Mouse (Mus musculus): Measurements from ENCODE around the gene Dcaf11.

The Dcaf11 gene

DNA sequence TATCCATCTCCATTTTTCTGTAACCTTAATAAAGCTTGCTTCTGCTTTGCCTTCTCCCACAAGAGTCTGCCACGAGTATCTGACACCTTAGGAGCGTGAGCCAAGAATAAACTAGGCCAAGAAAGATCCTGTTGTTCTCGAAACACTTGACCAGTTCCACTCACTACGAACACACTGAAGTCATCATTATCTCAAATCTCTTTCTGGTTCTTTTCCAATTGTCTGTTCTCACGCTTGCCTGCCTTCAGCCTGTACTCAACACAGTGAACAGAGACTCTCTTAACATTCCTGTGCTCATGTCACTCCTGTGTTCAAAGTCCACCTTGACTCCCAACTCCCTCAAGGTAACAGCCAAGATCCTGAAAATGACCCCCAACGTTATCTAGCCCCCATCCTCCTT is 53.5 kb downstream of the Dcaf11 start:
- DNase-seq (ENCODE audit: extremely low read depth, insufficient read length, low spot score) = no peak

- DNase-seq (ENCODE audit: extremely low read depth, insufficient read length, low spot score) = no peak
These were observed 54.9 kb downstream of the Dcaf11 start for GRCm38 (mm10) chr14:55614565-55615178.

DNA sequence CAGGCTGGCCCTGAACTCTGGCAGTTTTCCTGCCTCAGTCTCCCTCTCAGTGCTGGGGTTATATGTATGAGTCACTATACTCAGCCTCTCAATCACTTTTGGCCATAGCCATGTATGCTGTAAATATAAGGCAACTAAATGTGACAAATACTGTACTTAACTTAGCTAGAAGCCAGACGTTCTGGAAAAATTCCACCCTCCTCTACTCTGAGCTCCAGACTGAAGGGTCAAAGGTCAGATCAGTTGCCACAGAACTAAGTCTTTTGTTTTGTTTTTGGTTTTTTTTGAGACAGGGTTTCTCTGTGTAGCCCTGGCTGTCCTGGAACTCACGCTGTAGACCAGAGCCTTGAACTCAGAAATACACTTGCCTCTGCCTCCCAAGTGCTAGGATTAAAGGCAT is 56.1 kb downstream of the Dcaf11 start:
- no peak for DNase-seq (ENCODE audit: extremely low read depth, insufficient read length, low spot score)

DNA sequence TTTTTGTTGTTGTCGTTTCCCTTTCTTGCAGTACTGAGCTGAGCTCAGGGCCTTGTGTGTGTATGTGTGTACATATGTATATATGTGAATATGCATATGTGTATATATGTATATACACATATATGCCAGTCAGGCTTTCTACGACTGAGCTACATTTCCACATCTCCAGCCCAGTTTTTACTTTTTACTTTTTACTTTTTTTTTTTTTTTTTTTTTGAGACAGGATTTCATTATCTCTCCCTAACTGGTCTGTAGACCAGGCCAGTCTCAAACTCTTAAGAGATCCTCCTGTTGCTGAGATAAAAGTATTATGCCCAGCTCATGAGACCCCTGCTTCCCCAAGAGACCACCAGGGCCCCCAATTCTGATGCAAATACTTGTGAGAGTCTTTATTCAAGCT is 57.0 kb downstream of the Dcaf11 start:
- no peak for DNase-seq (ENCODE audit: extremely low read depth, insufficient read length, low spot score)

DNA sequence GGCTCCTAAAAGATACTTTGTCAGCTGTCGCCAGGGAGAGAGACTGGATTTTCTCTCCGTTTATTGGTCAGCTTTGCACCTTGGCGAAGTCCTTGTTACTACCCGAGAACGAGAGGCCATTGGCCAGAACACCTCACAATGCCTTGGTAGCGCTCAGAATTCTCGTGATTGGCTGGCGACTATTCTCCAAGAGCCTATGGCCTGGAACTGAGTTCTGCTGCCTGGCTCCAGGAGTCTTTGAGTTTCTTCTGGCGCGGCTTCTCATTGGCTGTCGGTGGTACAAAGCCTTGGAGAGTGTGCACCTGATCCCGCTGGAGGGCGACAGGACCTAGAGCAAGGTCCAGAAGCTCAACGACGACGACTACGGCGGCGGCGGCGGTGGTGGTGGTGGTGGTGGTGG is 58.0 kb downstream of the Dcaf11 start, which contains the start of gene Rec8:
Rec8 (plus strand) TSS at position 216 of the 400 bp plus-strand sequence.
- no peak for DNase-seq (ENCODE audit: extremely low read depth, insufficient read length, low spot score)

DNA sequence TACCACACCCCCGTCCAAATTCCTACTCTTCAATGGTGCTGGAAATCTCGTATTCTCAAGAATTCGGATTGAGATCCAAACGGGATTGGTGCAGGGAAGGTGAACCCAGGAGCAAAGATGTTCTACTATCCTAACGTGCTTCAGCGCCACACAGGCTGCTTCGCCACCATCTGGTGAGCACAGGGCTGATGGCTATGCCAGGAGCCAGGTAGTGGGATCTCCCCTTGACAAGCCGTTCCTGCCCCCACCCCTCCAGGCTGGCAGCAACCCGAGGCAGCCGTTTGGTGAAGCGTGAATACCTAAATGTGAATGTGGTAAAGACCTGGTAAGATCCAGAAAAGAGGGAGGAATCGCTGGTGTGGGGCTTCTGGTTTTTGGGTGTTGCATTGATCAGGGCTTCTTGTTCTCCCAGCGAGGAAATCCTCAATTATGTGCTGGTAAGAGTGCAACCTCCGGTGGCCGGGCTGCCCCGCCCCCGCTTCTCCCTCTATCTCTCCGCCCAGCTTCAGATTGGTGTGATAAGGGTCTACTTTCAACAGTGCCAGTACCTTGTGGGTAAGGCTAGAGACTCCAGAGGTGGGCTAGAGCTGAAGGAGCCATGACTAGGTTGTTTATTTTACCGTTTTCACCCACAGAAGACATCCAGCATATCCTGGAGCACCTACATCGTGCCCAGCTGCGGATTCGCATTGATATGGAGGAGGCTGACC is 58.8 kb downstream of the Dcaf11 start:
- no peak for DNase-seq (ENCODE audit: extremely low read depth, insufficient read length, low spot score)
